Mouse (Mus musculus) liver, embryonic 11.5 days (tissue): Measurements from ENCODE around the gene Commd8. TPM values are rescaled to one million over a fixed set of nuclear protein-coding genes. Genes with fewer than 3 reads are reported as not detected.

Experiments used
- ATAC-seq: fragments of 200-750 bp; cut with Nextera tagmentation; replicated peaks from 2 replicates; pipeline ENCODE4 v1.8.0; 2017; ENCODE audit warnings: moderate number of reproducible peaks, mild to moderate bottlenecking, moderate TSS enrichment, moderate library complexity; ENCODE audit not compliant: low FRiP score
- DNase-seq: peaks from one replicate; pipeline ENCODE4 v3.0.0-alpha.2; 2017; ENCODE audit warnings: low spot score
- H3K27ac ChIP-seq: fragments of 300-500 bp; sonication (generic); 2 replicates; pipeline ENCODE4 v1.5.1; 2014; ENCODE audit warnings: mild to moderate bottlenecking, low read depth, low read length, control low read depth
- H3K27me3 ChIP-seq: fragments of 300-500 bp; sonication (generic); replicated peaks from 2 replicates; pipeline ENCODE4 v1.6.1; 2014; ENCODE audit warnings: low read length, mixed read lengths; ENCODE audit not compliant: control insufficient read depth, insufficient read depth
- H3K36me3 ChIP-seq: fragments of 300-500 bp; sonication (generic); 2 replicates; pipeline ENCODE4 v1.6.1; 2014; ENCODE audit warnings: mild to moderate bottlenecking, low read length, moderate library complexity, mixed read lengths; ENCODE audit not compliant: control insufficient read depth, insufficient read depth
- H3K4me1 ChIP-seq: fragments of 300-500 bp; sonication (generic); replicated peaks from 2 replicates; pipeline ENCODE4 v1.6.1; 2014; ENCODE audit warnings: low read length, mixed read lengths; ENCODE audit not compliant: control insufficient read depth, insufficient read depth
- H3K4me2 ChIP-seq: fragments of 300-500 bp; sonication (generic); 2 replicates; pipeline ENCODE4 v1.6.1; 2014; ENCODE audit warnings: mild to moderate bottlenecking, control low read depth, moderate library complexity
- H3K4me3 ChIP-seq: fragments of 300-500 bp; sonication (generic); 2 replicates; pipeline ENCODE4 v1.5.1; 2014; ENCODE audit warnings: low read depth, low read length, control low read depth
- H3K9ac ChIP-seq: fragments of 300-500 bp; sonication (generic); 2 replicates; pipeline ENCODE4 v1.6.1; 2014; ENCODE audit warnings: low read depth, low read length, control low read depth
- H3K9me3 ChIP-seq: fragments of 300-500 bp; sonication (generic); 2 replicates; pipeline ENCODE4 v1.6.1; 2016; ENCODE audit warnings: low read length, inconsistent platforms, mixed read lengths; ENCODE audit not compliant: control insufficient read depth
- WGBS: fragments of 180-500 bp; shearing (Covaris S2); extraction: QIAGEN DNeasy Blood & Tissue Kit; methylation state at CpG from one replicate; pipeline ENCODE4 v1.1.7; 2014; 5-methylcytosine and 5-hydroxymethylcytosine counted together
- polyA plus RNA-seq: library from polyadenylated mRNA; unstranded; fragments of >200 nt; fragmentation: Nextera tagmentation; extraction: Ambion mirVana; gene quantifications from 2 replicates; pipeline ENCODE4 v1.2.1, GENCODE M21; 2014

Commd8 gene
- 125 and 127 TPM in 2 replicates for polyA plus RNA-seq

GRCm38 (mm10) chr5:72167594-72168284, at the start of gene Commd8:
TSS of gene Commd8 (minus strand) at chr5:72168189.
- DNase-seq (peak; percentile 94), ATAC-seq (peak; percentile 89)
- Histone ChIP-seq H3K27me3 (no peaks in the 10 kb centered on the region), H3K4me3 (peak within 1 kb of the TSS; percentile 74), H3K4me1 (peaks cover 18% of the 10 kb centered on the region), H3K9me3 (no peaks in the 10 kb centered on the region), H3K36me3 (peaks cover 3% of the 10 kb centered on the region; the same call in 1 of the 2 replicates), H3K27ac (peak within 1 kb of the TSS; percentile 59), H3K9ac (peak within 1 kb of the TSS; percentile 81), H3K4me2 (peak within 1 kb of the TSS; percentile 87)
- whole genome bisulfite sequencing, result under 1% methylated on average over 38 of the region's 38 CpGs

GRCm38 (mm10) chr5:72211741-72212140, 43.8 kb upstream of the Commd8 start:
- H3K4me2 ChIP-seq, result no peak overlapping the region
- no peaks in the 10 kb centered on the region for H3K36me3 ChIP-seq
- ATAC-seq, result no peak
- DNase-seq, result no peak
- no peaks in the 10 kb centered on the region for H3K27me3 ChIP-seq
- no peak overlapping the region for H3K9ac ChIP-seq
- WGBS, result 91% methylated on average over 18 of the region's 18 CpGs
- H3K4me1 ChIP-seq, result no peaks in the 10 kb centered on the region
- no peaks in the 10 kb centered on the region for H3K9me3 ChIP-seq
- no peak overlapping the region for H3K4me3 ChIP-seq
- H3K27ac ChIP-seq, result no peak overlapping the region

DNA sequence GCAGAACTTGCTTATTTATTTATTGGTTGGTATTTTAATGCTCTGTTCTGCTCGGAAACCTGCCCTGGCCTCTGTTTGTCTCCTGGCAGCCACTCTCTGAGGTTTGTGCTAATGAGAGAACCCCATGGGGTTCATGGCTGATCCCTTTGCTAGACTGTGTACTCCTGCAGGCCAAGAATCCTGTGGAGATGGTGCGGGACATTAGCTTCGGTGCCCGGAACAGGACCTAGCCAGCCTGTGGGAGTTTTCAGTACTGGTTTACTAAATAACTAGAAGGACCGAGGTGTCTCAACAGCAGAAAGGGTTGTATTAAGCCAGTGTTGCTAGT, 42.8 kb upstream of the Commd8 start:
- no peak for DNase-seq
- Histone ChIP-seq H3K9me3 (no peaks in the 10 kb centered on the region), H3K27ac (no peak overlapping the region), H3K9ac (no peak overlapping the region), H3K4me1 (no peaks in the 10 kb centered on the region), H3K36me3 (no peaks in the 10 kb centered on the region), H3K4me2 (no peak overlapping the region), H3K4me3 (no peak overlapping the region), H3K27me3 (no peaks in the 10 kb centered on the region)
- 87% methylated on average over 5 of the region's 5 CpGs for WGBS
- no peak for ATAC-seq

- no peak overlapping the region for H3K9ac ChIP-seq
- ATAC-seq (no peak), DNase-seq (no peak)
- H3K4me2 ChIP-seq, result no peak overlapping the region
- WGBS, result 83% methylated on average over 13 of the region's 13 CpGs
- no peak overlapping the region for H3K27ac ChIP-seq
- no peaks in the 10 kb centered on the region for H3K9me3 ChIP-seq
- no peak overlapping the region for H3K4me3 ChIP-seq
- no peaks in the 10 kb centered on the region for H3K27me3 ChIP-seq
- no peaks in the 10 kb centered on the region for H3K4me1 ChIP-seq
- no peaks in the 10 kb centered on the region for H3K36me3 ChIP-seq
Observed at GRCm38 (mm10) chr5:72210123-72210811, 42.3 kb upstream of the Commd8 start.

GRCm38 (mm10) chr5:72208515-72208914, 40.5 kb upstream of the Commd8 start:
- Histone ChIP-seq H3K9me3 (no peaks in the 10 kb centered on the region), H3K4me1 (peaks cover 7% of the 10 kb centered on the region; the same call in 1 of the 2 replicates), H3K4me2 (no peak overlapping the region), H3K27me3 (no peaks in the 10 kb centered on the region), H3K4me3 (no peak overlapping the region), H3K27ac (no peak overlapping the region), H3K36me3 (no peaks in the 10 kb centered on the region), H3K9ac (no peak overlapping the region)
- ATAC-seq, result no peak
- 85% methylated on average over 1 of the region's 1 CpGs for WGBS
- no peak for DNase-seq

GRCm38 (mm10) chr5:72205271-72205670, 37.3 kb upstream of the Commd8 start:
- WGBS, result 85% methylated on average over 5 of the region's 5 CpGs

DNA sequence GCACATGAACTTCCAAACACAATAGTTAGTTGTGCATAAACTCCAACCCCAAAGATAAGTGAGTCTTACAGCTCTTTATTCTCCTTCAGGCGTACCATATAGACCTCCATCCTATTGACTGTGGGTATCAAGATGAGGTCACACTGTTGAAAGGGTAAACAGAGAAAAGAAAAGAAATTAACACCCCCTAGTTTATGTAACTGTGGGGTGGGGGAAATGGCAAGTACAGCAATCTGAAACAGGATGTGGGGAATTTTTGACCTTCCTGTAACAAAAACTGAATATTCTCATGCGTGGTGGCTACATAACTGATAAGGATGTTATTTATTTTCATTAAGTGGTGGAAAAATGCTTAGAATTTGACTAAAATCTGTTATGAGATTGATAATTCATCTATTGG, 36.5 kb upstream of the Commd8 start:
- no peaks in the 10 kb centered on the region for H3K27me3 ChIP-seq
- no peak for ATAC-seq
- no peak for DNase-seq
- 72% methylated on average over 2 of the region's 2 CpGs for WGBS
- no peak overlapping the region for H3K27ac ChIP-seq
- peak overlapping the region; percentile 66; the same call in 1 of the 2 replicates for H3K4me3 ChIP-seq
- H3K9ac ChIP-seq, result no peak overlapping the region
- H3K4me2 ChIP-seq, result peak overlapping the region; percentile 78
- peaks cover 17% of the 10 kb centered on the region; the same call in 1 of the 2 replicates for H3K4me1 ChIP-seq
- no peaks in the 10 kb centered on the region for H3K36me3 ChIP-seq
- no peaks in the 10 kb centered on the region for H3K9me3 ChIP-seq

More at GRCm38 (mm10) chr5:72205271-72205670, 37.3 kb upstream of the Commd8 start:
- H3K4me1 ChIP-seq, result peaks cover 17% of the 10 kb centered on the region; the same call in 1 of the 2 replicates
- H3K9ac ChIP-seq, result no peak overlapping the region
- H3K4me2 ChIP-seq, result no peak overlapping the region
- no peaks in the 10 kb centered on the region for H3K9me3 ChIP-seq
- DNase-seq, result no peak
- no peaks in the 10 kb centered on the region for H3K27me3 ChIP-seq
- no peak for ATAC-seq
- no peaks in the 10 kb centered on the region for H3K36me3 ChIP-seq
- no peak overlapping the region for H3K27ac ChIP-seq
- no peak overlapping the region for H3K4me3 ChIP-seq

DNA sequence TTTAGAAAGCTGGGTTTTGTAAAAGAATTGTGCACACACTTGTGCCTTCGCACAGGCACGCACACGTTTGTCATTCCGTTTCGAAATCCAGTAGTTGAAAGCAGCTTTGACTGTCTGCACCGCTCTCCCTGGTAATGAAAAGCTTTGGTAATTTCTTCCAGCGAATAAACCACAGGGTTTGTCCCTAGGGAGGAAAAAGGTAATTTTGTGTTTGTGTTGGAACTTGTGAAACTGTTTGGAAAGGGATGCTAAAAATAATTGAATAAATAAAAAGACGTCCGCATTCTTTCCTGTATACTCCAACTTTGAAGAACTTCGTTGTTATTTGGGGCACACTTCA, 35.7 kb upstream of the Commd8 start:
- H3K9ac ChIP-seq, result peak overlapping the region; percentile 66
- DNase-seq (no peak), ATAC-seq (peak; percentile 22)
- H3K27ac ChIP-seq, result peak overlapping the region; percentile 21; the same call in 1 of the 2 replicates
- H3K4me3 ChIP-seq, result peak overlapping the region; percentile 66
- no peaks in the 10 kb centered on the region for H3K27me3 ChIP-seq
- no peaks in the 10 kb centered on the region for H3K9me3 ChIP-seq
- whole genome bisulfite sequencing, result 13% methylated on average over 10 of the region's 10 CpGs
- no peaks in the 10 kb centered on the region for H3K36me3 ChIP-seq
- peak overlapping the region; percentile 78 for H3K4me2 ChIP-seq
- H3K4me1 ChIP-seq, result peaks cover 17% of the 10 kb centered on the region; the same call in 1 of the 2 replicates
